Mouse (Mus musculus): Measurements from ENCODE around the gene Pdlim4. TPM values are rescaled to one million over a fixed set of nuclear protein-coding genes. Genes with fewer than 3 reads are reported as not detected.

Gene Pdlim4
- polyA plus RNA-seq, 1 experiment from 2014 or later = 33.4 TPM

DNA sequence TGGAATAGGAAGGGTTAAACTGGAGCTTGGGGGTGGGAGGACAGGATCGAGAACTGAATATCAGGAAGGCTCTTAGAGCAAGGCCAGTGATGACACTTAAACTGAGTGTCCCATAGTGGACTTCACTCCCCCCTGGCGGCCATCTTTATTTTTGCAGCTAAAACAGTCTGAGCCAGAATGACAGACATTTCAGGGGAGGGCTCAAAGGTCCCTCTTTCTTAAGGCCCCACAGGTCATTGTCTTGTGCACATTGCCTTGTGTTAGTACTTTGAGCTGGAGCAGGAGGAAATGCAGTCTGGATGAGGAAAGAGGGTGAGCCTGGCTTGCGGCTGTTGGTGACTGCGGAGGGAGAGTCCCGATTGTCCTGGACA is 20.1 kb upstream of the Pdlim4 start:
- no peaks in the 10 kb centered on the region for H3K4me1 ChIP-seq (replicated peaks)
- 43% methylated on average over 5 of the region's 5 CpGs for WGBS
- H3K36me3 ChIP-seq = no peaks in the 10 kb centered on the region
- ATAC-seq (ENCODE audit: low FRiP score, low read depth) = no peak
- H3K4me3 ChIP-seq = no peak overlapping the region
- H3K27ac ChIP-seq (replicated peaks) = no peak overlapping the region
- no peak overlapping the region for H3K9ac ChIP-seq
- no peaks in the 10 kb centered on the region for H3K9me3 ChIP-seq
- H3K27me3 ChIP-seq = no peaks in the 10 kb centered on the region
- H3K4me2 ChIP-seq = no peak overlapping the region

DNA sequence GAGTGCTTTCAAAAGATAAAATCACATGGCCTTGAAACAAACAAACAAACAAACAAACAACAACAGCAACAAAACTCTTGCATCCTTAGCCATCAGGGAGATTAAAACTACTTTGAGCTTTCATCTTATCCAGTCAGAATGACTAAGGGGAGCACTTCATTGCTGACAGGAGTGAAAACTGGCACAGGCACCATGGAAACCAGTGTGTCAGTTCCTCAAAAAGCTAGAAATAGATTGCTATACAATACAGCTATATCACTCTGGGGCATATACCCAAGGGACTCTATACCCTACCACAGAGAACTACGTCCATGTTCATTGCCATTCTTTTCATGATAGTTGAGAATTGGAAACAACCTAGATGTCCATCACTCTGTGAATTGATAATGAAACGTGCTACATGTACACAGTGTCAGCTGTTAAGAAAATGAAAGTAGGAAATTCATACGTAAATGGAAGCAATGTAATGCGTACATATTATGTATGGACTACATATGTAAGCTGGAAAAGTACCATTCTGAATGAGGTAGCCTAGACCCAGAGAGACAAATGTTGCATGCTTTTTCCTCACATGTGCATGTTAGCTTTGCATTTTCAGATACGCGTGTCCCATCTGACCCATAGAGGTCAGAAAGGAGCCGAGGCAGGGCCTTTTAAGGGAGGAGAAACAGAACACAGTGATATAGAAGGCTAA is 19.6 kb upstream of the Pdlim4 start:
- 76% methylated on average over 7 of the region's 7 CpGs for WGBS
- Histone ChIP-seq H3K4me1 (replicated peaks) (no peaks in the 10 kb centered on the region), H3K4me3 (no peak overlapping the region), H3K36me3 (no peaks in the 10 kb centered on the region), H3K9ac (no peak overlapping the region), H3K27ac (replicated peaks) (no peak overlapping the region), H3K4me2 (no peak overlapping the region), H3K27me3 (no peaks in the 10 kb centered on the region), H3K9me3 (no peaks in the 10 kb centered on the region)
- ATAC-seq (ENCODE audit: low FRiP score, low read depth) = no peak

DNA sequence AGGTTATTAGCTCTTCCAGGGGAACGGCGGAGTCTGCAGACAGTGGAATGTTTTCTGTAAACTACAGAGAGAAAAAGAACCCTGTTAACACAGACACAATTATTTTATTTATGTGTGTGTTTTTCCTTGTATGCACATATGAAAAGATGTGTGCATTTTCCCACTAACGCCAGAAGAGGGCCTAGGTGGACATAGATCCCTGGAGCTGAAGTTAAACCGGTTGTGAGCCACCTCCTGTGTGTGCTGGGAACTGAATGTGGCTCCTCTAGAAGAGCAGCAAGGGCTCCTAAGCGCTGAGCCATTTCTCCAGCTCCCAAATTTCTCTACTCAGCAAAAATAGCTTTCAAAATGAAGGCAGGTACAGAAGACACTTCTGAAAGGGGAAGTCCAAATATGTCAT is 17.0 kb upstream of the Pdlim4 start:
- H3K4me2 ChIP-seq = no peak overlapping the region
- no peak for ATAC-seq (ENCODE audit: low FRiP score, low read depth)

DNA sequence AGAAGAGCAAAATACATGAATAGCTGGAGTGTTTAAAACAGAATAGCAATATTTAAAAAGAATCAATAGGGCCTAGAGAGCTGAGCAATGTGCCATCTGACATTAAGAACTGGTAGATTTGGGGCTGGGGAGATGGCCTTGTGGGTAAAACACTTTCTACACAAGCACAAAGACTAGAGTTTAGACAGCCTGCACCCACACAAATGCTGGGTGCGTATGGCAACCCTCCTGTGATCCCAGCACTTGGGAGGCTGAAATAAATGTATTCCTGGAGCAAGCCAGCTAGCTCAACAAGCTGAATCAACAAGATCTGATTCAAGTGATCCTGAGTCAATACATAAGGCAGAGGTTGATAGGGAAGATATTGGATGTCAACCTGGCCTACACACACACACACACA is 16.2 kb upstream of the Pdlim4 start:
- Histone ChIP-seq H3K4me2 (no peak overlapping the region), H3K36me3 (no peaks in the 10 kb centered on the region), H3K9me3 (no peaks in the 10 kb centered on the region), H3K4me3 (no peak overlapping the region), H3K27ac (replicated peaks) (no peak overlapping the region), H3K9ac (no peak overlapping the region), H3K27me3 (no peaks in the 10 kb centered on the region), H3K4me1 (replicated peaks) (no peaks in the 10 kb centered on the region)
- WGBS = 77% methylated on average over 1 of the region's 1 CpGs
- no peak for ATAC-seq (ENCODE audit: low FRiP score, low read depth)

More for the DNA sequence above, 17.0 kb upstream of the Pdlim4 start:
- no peak overlapping the region for H3K9ac ChIP-seq
- H3K9me3 ChIP-seq = no peaks in the 10 kb centered on the region
- H3K27ac ChIP-seq (replicated peaks) = no peak overlapping the region
- H3K36me3 ChIP-seq = no peaks in the 10 kb centered on the region
- no peaks in the 10 kb centered on the region for H3K27me3 ChIP-seq
- H3K4me3 ChIP-seq = no peak overlapping the region
- H3K4me1 ChIP-seq (replicated peaks) = no peaks in the 10 kb centered on the region
- 60% methylated on average over 5 of the region's 5 CpGs for WGBS

DNA sequence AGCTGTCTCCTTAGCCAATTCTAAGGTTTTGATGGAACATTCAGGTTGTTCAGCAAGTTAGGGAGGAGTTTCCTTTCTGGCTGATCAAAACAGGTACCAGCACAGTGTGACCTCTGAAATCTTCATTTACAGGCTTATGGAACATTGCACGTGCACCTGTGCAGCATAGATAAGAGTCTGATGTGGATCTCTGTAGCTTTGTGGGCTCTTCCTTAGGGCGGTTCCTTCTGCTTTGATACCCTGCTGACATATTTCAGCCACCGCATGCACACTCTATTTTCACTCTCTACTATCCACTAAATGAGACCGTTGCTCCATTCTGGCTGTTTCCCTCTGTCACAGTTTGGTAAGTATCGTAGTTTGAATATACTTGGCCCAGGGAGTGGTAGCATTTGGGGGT is 13.9 kb upstream of the Pdlim4 start:
- no peak for ATAC-seq (ENCODE audit: low FRiP score, low read depth)
- 94% methylated on average over 5 of the region's 5 CpGs for WGBS
- H3K36me3 ChIP-seq = no peaks in the 10 kb centered on the region
- H3K4me3 ChIP-seq = no peak overlapping the region
- H3K9me3 ChIP-seq = no peaks in the 10 kb centered on the region
- no peak overlapping the region for H3K4me2 ChIP-seq
- no peak overlapping the region for H3K27ac ChIP-seq (replicated peaks)
- H3K4me1 ChIP-seq (replicated peaks) = no peaks in the 10 kb centered on the region
- no peak overlapping the region for H3K9ac ChIP-seq
- no peaks in the 10 kb centered on the region for H3K27me3 ChIP-seq

DNA sequence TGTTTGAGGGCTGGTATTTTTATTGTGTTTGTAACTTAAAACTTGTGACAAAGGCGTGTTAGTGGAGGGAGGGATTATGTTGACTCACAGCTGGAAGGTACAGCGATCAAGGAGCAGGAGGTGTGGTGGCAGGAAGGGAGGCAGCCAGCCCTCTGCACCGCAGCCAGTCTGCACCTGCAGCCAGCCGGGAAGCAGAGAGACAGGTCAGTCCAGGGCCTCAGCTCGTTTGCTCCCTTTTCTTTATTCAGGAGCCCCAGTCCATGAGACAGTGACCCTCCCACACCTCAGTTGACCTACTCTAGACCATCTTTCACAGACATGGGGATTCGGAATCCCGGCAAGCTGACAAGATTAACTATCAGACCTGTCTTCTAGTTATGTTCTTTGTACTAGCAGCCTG is 11.6 kb upstream of the Pdlim4 start:
- Histone ChIP-seq H3K4me1 (replicated peaks) (no peaks in the 10 kb centered on the region), H3K9ac (no peak overlapping the region), H3K4me2 (no peak overlapping the region), H3K27me3 (no peaks in the 10 kb centered on the region), H3K27ac (replicated peaks) (no peak overlapping the region), H3K4me3 (no peak overlapping the region), H3K36me3 (no peaks in the 10 kb centered on the region), H3K9me3 (no peaks in the 10 kb centered on the region)
- 42% methylated on average over 7 of the region's 7 CpGs for WGBS
- no peak for ATAC-seq (ENCODE audit: low FRiP score, low read depth)

DNA sequence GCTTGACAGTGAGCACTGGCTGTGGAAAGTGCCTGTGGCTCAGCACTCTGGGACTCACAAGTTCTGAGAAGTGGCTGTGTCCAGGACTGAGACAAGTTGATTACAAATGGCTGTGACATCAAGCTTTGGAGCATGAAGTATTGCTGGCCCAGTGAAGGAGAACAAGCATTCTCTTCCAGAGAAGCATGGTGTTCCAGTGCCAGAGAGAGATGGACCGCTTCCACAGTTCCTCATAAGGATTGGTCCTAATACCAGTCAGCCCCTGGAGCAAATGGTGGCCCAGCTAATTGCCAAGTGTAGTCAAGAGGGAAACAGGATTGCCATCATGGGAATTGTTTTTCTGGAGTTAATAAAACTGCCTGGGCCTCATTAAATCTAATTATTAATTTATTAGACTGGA is 7.3 kb upstream of the Pdlim4 start:
- Histone ChIP-seq H3K9me3 (no peaks in the 10 kb centered on the region), H3K36me3 (no peaks in the 10 kb centered on the region), H3K4me1 (replicated peaks) (no peaks in the 10 kb centered on the region), H3K4me2 (no peak overlapping the region), H3K9ac (no peak overlapping the region), H3K27ac (replicated peaks) (no peak overlapping the region), H3K4me3 (no peak overlapping the region), H3K27me3 (no peaks in the 10 kb centered on the region)
- ATAC-seq (ENCODE audit: low FRiP score, low read depth) = no peak
- 71% methylated on average over 1 of the region's 1 CpGs for WGBS

DNA sequence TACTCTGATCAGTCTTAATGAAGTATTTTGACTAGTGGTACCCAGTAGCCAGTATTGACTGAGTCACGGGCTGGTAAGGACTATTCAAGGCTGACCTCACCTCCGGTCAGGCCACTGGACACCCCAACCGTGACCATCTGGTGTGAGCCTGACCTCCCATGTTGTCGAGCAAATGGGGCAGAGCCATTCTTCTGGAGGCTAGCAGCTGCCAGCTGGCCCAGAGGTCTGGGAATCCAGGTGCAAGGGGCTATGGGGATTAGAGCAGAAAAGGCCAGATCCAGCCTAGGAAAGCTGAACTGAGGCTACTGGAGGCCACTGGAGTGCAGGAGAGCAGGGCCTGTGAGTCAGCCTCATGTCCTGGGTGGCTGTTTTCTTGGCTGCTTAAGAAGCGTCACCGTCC is 6.5 kb upstream of the Pdlim4 start:
- H3K27ac ChIP-seq (replicated peaks) = no peak overlapping the region
- H3K36me3 ChIP-seq = no peaks in the 10 kb centered on the region
- no peaks in the 10 kb centered on the region for H3K9me3 ChIP-seq
- H3K27me3 ChIP-seq = no peaks in the 10 kb centered on the region
- H3K9ac ChIP-seq = no peak overlapping the region
- no peaks in the 10 kb centered on the region for H3K4me1 ChIP-seq (replicated peaks)
- ATAC-seq (ENCODE audit: low FRiP score, low read depth) = no peak
- WGBS = 72% methylated on average over 6 of the region's 6 CpGs
- H3K4me3 ChIP-seq = no peak overlapping the region
- H3K4me2 ChIP-seq = no peak overlapping the region

DNA sequence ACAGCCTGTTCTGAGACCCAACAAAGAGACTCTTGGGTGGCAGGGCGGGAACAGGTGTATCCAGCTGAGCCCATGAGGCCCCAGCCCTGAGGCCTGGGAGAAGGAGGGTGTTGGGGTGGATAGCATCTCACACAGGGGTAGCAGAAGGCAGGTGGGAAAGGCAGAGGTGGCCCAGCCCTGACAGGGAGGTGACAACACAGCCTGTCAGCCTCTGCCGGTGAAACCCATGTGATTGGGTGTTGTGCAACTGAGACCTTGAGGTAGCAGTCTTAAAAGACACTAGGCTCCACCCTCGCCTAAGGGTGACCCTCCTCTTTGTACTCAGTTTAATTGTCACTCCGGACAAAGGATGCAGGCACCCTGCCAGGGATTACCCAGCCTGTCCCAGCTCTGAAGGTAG is 4.5 kb upstream of the Pdlim4 start:
- H3K4me2 ChIP-seq = no peak overlapping the region

DNA sequence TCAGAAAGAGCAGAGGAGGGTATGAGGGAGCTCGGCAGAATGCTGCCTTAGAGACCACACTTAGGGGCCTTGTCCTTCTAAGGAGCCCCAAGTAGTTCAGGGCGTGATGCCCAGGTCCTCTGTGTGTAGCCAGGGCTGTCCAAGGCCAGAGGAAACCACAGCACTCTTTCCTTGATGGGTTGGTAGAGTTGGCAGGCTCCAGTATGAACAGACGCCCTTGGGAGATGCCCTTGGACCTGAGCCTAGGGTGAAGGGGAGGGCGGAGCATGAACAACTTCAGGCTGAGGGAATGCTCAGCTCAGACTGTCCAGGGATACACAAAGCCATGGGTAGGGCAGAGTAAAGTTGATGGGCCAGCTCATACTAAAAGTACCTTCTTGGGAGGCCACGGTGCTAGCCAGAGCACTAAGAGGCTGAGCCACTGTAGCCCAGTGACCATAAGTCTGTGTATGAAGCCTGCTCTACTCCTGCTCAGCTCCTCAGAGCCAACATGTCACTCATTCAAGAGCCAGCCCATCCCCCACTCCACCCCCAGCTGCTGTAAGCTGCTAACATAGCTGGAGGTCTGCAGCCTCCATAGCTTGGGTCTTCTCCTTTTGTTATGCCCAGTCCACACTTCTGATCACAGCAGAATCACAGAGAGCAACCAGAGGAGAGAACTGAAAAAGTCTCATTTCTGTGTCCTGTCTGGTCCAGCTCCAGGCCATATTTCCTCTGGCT is 3.1 kb upstream of the Pdlim4 start:
- H3K4me2 ChIP-seq = no peak overlapping the region
- 88% methylated on average over 5 of the region's 5 CpGs for WGBS
- ATAC-seq (ENCODE audit: low FRiP score, low read depth) = no peak

More for the DNA sequence above, 4.5 kb upstream of the Pdlim4 start:
- H3K9me3 ChIP-seq = no peaks in the 10 kb centered on the region
- WGBS = 50% methylated on average over 4 of the region's 4 CpGs
- no peaks in the 10 kb centered on the region for H3K27me3 ChIP-seq
- no peak overlapping the region for H3K9ac ChIP-seq
- ATAC-seq (ENCODE audit: low FRiP score, low read depth) = no peak
- no peak overlapping the region for H3K27ac ChIP-seq (replicated peaks)
- peaks cover 10% of the 10 kb centered on the region for H3K4me1 ChIP-seq (replicated peaks)
- no peak overlapping the region for H3K4me3 ChIP-seq
- H3K36me3 ChIP-seq = no peaks in the 10 kb centered on the region

DNA sequence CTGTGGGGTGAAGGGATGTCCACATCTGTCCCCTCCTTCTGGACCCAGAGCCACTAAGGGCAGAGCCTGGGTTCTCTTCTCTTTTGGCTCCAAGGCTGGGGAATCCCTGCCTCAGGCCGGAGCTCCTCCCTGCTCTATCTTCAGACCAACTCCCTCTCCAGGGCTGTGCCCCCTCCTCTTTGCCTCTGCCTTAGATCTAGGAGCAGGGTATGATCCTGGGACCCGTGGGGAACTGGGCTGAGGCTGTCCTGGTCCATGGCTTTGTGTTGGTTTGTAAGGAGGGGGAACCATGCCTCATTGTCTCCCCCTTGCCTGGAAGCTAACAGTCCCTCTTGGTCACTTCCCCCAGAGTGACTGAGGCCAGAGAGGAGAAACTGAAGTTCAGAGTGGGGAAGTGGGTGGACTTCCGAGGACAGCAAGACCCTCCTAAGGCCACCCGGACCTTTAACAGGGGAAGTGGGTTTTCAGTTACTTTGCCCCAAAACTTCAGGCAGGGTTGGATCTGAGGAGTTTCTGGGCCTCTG is 756 bp downstream of the Pdlim4 start:
- no peak for ATAC-seq (ENCODE audit: low FRiP score, low read depth)
- H3K27me3 ChIP-seq = 0 out of 2 replicates have a peak, but pooled peaks cover 3% of the 10 kb centered on the region
- no peak overlapping the region; the same call in 1 of the 2 replicates for H3K27ac ChIP-seq (replicated peaks)
- WGBS = 38% methylated on average over 4 of the region's 4 CpGs
- no peaks in the 10 kb centered on the region for H3K9me3 ChIP-seq
- H3K36me3 ChIP-seq = no peaks in the 10 kb centered on the region
- H3K4me2 ChIP-seq = peak overlapping the region; percentile 95
- peak overlapping the region; percentile 55 for H3K4me3 ChIP-seq
- H3K4me1 ChIP-seq (replicated peaks) = peaks cover 21% of the 10 kb centered on the region
- H3K9ac ChIP-seq = peak overlapping the region; percentile 61; the same call in 1 of the 2 replicates

More for the DNA sequence above, 3.1 kb upstream of the Pdlim4 start:
- Histone ChIP-seq H3K9me3 (no peaks in the 10 kb centered on the region), H3K27me3 (0 out of 2 replicates have a peak, but pooled peaks cover under 1% of the 10 kb centered on the region), H3K27ac (replicated peaks) (no peak overlapping the region), H3K4me1 (replicated peaks) (peaks cover 20% of the 10 kb centered on the region), H3K4me3 (no peak overlapping the region), H3K36me3 (no peaks in the 10 kb centered on the region), H3K9ac (no peak overlapping the region)

DNA sequence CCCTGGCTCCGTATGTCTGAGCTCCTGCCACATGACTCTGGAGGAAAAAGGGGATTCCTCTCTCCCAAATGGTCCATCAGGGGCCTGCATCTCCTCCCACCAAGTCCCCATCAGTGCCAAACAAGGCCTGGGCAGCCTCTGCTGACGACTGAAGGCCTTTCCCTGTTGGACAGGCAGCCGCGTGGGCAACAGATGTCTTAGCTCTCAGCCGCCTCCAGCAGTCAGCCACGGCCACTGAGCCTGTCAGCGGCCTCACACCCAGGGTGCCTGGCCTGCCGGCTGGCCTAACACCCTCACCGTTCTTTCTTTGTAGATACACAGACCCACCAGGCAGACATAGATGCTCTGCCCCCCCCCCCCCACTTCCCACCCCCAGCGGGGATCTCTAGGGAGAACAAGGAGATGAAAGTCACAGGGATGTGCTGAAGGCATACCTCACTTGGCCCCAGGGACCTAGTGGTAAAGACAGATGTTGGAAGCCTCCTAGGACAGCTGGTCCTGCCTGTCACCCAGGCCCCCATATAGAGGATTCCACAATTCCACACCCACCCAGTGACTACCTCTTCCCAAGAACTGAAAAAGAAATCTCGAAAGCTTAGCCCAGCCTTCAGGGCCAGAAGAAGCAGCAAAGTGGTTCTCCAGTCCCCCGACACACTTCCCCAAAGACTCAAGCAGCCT is 1.4 kb downstream of the Pdlim4 start:
- H3K27ac ChIP-seq (replicated peaks) = no peak overlapping the region
- H3K4me3 ChIP-seq = peak overlapping the region; percentile 55; the same call in 1 of the 2 replicates
- H3K36me3 ChIP-seq = no peaks in the 10 kb centered on the region
- no peaks in the 10 kb centered on the region for H3K9me3 ChIP-seq
- 40% methylated on average over 12 of the region's 12 CpGs for WGBS
- H3K9ac ChIP-seq = no peak overlapping the region
- ATAC-seq (ENCODE audit: low FRiP score, low read depth) = no peak
- H3K4me1 ChIP-seq (replicated peaks) = peaks cover 27% of the 10 kb centered on the region
- peak overlapping the region; percentile 95 for H3K4me2 ChIP-seq
- H3K27me3 ChIP-seq = 0 out of 2 replicates have a peak, but pooled peaks cover 3% of the 10 kb centered on the region

Data from hindbrain, embryonic 15.5 days (tissue).